Mouse (Mus musculus) MEL-GATA-1-ER (cell line): ENCODE measurements at regions not wholly inside any gene's neighbourhood (a gene's known extent, or its start where the extent isn't known, plus 50 kb on each side); places are given as distances from the start of the nearest gene placed in this dataset.

ENCODE experiments used
- DNase-seq: peaks from one replicate; pipeline ENCODE4 v3.0.0-alpha.2; 2012; ENCODE audit warnings: low read depth; ENCODE audit errors: extremely low read depth

DNA sequence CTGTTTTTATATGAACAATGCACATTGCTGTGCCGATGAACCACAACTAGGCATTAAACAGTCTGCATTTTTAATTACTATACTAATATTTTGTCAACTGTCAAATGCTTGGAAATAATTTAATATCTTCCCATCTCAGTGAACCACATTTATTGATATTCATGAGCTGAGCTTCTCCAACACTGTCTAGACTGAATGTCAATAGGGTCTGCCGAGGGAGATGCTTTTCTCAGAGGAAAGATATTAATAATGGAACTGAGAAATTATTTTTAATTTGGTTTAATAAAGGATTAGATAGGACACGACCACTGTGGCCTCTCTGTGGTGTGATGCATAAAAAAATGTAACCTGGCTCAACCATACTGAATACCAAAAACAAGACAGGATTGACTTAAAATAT, 381.7 kb upstream of the A1bg start:
- no peak for DNase-seq

DNA sequence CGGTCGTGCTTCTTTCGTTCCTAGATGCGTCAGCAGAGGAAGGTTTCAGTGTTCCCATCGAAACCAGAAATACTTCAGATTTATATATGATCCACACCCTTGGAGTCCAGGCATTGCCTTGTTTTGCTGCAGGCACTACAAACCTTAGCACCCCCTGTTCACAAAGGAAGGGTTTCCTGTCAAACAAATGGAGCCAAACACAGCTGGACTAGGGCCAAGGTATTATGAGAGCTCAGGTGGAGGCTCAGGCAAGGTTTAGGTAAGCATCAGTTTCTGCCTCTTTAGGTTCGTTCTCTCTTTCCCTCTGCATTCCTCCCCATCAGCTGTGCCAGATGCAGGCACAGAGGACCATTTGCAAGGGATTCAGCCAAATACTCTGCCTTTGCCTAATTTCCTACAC, 377.0 kb upstream of the A1bg start:
- no peak for DNase-seq

DNA sequence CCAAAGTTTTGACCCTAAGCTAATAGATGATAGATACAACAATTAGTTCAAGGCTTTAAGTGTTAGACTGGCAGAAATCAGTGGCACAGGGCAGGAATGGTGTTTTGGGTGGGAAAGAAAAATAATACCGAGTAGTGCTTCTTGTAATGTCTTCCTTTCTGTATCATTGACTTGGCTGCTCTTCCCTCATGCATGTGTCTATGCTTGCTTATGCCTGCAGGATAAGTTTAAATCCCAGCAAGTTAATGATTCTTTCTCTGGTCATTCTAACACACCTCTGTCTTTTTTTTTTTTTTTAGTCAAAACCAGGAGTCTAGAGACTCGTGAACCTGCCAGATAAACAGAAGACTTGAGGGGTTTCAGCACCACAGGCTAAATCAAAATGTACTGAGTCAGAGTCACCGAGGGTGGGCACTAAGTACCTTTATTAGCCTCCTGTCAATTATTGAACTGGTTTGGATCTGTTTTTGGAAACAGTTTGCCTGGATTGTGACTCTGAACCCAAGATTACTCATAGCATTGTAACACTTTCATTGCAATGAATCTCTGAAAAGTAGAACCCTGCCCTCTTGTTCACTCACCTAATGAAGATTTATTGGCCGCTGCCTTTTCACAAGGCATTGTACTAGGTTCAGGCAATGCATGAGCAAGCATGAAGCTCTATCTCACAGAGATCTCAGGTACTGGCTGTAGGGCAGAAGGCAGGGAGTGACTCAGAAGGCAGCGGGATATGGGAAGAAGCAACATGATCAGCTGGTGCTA, 374.8 kb upstream of the A1bg start:
- DNase-seq, result no peak

DNA sequence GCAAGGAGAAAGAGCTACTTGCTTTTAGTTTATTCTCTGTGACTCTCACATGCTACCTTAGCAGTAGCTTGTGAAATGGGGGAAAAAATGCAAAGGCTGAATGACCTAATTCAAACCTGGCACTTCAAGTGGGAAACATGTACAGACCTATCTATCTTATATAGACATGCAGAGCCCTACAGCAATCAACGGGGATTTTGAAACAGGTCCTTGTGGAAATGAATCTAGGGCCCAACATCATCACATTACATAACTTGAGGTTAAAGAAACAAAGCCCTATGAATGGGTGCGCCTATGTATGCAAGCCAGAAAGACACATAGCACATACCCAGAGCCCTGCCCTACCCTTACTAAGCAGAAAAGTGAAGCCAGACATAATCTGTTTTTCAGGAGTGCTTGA, 371.8 kb upstream of the A1bg start:
- no peak for DNase-seq

DNA sequence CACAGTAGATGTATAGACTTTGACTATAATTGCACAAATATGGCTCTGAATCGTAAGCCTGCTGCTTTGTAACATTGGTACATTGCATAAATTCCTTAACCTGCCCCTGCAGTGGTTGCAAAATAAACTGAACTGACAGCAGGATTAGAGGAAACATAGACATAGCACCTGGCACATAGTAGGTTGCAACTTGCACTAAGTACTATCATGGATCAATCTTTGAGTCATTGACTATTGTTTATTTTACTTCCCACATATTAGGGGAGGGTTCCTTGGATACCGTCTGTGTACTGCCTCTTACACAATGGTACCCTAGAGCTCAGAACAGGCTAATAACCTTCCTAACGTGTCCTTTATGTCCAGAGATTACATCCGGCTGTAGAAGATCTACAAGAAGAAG, 371.3 kb upstream of the A1bg start:
- no peak for DNase-seq

DNA sequence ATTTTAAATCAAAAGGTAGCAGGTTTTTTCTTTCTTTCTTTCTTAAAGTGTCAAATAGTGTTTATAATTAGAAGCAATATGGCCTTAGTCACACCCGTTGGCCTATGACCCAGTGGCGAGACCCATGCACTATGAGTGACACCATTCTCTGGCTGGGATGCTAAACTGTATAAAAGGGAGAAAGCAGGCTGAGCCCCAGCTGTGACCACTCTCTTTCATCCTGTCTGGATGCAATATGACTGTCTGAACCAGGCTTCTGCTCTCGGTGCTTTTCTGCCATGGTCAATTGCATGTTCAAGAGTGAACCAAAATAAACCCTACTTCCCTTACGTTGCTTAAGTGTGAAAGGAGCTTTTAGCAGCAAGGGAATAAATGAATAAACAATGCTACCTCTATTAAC, 346.0 kb upstream of the A1bg start:
- DNase-seq, result no peak

DNA sequence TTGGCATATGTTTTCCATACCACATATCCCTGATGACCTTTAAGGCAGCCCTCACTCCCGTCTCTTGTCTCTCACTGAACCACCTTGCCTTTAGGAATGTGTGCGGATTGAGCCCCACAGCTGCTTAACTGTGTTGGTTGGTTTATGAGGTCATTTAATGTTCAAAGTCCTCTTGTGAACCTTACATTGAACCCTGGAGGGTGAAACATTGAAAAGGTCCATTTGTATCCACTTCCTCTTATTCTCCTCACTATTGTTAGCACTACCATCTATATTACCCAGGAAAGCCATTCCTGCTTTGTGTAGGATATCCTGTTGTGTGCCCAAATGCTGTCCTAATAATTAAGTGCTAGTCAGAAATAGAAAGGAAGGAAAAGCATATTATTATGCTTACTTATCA, 336.2 kb upstream of the A1bg start:
- no peak for DNase-seq

DNA sequence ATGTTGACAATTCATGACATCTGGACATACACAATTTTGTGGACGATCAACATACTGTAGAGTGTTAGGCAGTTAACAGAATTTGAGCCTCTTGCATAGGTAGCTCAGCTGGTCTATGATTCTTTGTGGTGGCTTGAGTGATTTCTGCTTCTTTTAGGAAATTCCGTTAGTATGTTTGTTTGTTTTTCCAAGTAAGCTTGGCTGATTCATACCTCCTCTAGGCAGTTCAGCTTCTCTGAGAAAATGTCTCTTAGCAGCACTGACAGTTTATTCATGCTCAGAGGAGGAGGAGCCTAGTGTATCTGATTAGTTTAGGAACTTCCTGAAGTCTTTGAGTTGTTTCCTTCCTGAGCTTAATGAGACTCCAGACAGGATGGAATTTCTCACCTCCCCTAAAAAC, 321.7 kb upstream of the A1bg start:
- no peak for DNase-seq

DNA sequence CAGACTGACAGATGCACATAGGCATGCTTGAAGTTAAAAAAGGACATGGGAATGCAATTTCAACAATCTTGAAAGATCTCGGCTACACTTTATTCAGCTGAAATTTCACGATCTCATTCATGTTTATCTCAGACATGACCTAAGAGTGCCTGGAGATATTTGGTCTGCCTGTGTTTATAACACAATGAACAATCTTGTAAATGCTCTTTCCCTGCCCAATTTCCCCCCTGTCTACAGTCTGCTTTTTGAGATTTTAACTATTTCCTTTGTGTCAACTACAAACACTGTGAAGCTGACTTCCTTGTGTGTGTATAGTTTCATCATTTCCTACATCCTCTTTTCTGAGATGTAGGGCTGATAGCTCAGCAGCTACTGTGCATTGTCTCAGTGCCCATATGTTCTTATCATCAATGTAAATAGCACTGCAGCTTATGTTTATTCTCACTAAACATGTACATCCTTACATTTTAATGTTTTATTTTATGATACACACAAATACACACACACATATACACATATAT, 319.4 kb upstream of the A1bg start:
- no peak for DNase-seq

DNA sequence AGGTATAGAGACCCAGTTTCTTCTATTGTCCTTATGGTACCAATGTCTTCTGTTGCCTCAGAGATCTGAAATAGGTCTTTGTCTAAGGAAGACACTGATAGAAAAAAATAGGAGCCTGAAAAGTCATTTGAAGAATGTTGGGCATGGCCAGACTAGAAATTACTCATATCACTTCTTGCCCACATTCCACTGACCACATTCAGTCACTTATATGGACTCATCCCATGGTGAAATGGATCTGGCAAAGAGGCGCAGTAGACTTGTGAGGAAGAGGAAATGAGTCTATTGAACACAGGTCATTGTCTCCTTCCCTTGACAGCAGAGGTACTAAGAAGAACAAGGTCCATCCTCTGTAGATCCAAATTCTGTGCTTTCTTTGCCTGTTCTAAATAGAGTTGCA, 318.9 kb upstream of the A1bg start:
- no peak for DNase-seq

DNA sequence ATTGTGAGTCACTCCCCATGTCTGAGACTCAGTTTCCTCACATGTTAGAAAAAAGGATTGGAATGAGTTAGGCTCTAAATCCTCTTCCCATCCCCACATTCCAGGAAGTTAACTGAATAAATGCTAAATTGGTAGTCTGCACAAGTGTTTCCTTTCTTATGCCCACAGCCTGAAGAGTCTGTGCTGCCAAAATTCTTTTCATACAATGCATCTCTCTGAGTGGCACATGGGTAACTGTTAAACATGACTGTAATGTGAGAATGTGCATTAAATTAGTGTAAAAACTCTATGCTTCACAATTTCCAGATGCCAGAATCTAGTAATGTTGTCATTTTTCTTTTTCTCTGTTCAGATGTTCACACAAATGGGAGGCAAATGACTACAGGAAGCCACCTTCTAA, 317.5 kb upstream of the A1bg start:
- DNase-seq, result no peak

DNA sequence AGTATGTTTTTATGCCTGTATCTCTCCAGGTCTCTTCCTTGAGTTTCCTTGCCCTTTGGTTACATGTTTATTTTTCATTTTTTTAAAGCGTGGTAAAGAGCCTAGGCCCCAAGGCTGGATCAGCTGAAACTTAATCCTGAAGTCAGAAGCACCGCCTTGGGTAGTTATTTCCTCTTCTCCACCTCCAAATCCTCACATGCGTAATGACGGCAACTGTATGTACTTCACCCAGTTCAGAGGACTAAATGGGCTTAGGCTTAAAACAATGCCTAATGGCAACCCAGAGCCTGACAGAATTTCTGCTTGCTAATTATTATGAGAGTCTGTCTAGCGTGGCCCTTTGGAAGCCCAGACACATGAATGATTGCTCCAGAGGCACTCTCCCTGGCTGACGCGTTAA, 316.6 kb upstream of the A1bg start:
- no peak for DNase-seq

DNA sequence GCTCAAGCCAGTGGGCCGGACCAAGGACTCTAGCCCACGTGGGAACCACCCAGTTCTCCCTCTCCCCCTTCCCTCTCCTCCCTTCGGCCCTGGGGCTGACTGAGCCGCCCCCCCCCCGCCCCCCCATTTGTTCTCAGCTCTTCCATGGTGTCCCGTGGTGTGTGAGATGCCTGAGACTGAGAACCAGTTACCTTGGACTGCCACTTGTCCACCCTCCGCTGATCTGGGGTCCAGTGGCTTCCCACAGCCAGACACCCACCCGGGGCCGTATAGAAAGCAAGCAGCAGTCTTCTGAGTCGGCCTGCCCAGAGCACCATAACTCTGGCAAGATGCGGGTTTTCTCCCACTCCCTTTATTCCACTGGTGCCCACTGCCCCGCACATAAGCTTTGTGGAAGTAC, 316.2 kb upstream of the A1bg start:
- DNase-seq, result no peak

DNA sequence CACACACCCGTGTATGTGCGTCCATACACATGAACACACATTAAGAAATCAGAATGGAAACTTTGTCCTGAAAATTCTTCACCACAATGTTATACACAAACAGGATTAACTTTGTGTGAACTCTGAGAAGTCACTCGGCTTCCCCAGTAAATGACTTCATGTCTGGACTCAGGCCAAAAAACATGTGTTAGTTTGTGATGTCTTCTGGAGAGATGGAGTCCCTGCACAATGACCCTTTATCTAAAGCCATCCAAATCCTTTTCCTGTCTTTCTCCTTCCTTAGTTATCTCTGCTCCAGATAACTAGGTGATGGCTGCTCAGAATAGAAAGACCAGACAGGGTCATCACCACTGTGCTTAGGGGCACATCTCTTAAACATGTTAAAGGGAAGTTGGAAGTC, 306.8 kb upstream of the A1bg start:
- no peak for DNase-seq

DNA sequence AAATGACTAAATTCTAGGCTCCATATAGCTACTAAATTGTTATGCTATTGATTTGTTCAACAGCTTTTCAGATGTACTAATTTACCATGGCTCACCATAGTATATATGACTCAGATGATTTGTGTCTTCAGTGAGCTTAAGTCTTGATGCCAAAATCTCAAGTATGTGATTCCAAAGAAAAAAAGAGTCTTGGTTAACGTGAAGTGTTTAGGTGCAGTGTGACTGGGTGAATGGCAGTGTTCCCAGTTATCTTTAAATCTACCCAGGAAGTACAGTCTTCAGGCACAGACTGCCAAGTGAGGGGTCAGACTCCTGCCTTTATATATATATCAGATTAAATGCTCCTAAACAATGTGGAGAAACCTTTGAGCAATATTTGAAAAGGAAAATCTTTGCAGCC, 300.1 kb upstream of the A1bg start:
- DNase-seq, result no peak

DNA sequence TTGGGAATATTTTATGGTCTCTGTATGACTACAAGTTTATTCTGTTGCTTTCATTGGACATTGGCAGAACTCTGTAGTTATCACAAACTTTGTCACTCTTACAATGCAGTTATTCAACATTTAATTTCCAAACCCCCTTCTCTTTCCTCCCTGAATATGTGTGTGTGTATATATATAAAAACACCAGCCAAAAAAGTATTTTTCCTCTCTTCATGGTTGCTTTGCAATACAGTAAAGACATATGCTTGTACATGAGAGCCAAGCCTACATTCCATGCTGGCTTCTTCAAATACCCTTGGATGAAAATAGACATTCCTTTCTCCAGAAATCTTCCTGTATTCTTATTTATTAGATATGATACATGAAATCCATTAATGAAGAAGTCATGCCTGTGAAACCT, 287.3 kb upstream of the A1bg start:
- no peak for DNase-seq

DNA sequence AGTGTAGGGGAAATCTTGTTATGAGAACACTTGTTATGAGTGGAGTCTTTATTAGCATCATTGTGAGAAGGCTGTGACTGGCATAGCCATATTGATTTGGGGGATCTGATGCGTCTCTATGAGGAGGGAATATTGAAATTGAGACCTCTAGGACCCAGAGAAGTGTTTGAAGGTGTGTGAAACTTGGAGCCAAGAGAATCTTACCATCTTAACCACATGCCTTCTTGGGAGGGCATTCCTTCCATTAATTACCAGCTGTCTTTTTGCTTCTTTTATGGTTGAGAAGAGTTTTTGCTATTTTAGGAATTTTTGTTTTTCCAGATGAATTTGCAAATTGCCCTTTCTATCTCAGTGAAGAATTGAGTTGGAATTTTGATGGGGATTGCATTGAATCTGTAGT, 267.2 kb upstream of the A1bg start:
- no peak for DNase-seq

DNA sequence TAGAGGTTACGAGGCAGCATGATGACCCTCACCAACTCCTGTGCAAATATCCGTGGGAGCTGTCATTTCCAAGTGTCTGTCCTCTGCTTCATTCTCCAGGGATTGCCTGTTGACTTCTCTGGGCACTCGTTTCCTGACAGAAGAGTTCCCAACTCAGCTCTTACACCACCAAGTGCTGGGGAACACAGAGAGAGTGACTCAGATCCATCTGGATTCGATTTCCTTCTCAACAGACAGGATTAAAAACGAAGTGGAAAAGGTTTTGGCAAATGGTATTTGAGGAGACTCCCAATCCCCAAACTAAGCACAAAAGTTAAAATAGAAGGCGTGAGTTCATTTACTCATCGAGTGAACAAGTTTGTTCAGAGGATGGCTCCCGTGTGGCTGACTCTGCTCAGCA, 266.7 kb upstream of the A1bg start:
- DNase-seq, result no peak

DNA sequence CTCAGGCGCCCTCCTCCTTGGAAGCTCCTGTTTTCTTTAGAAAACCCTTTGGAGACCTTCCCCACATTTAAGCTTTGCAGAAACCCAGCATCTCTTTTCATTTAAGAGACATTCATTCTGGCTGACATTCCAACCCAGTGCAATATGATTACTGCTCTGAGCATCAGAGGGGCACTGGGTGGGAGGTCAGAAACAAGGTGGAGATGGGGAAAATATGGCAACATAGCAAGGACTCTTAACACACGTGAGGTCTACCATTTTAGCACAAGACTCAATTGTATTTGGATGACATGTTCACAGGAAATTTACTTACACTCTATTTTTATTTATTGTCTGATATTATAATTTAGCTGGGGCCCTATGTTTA, 261.8 kb upstream of the A1bg start:
- DNase-seq, result no peak

DNA sequence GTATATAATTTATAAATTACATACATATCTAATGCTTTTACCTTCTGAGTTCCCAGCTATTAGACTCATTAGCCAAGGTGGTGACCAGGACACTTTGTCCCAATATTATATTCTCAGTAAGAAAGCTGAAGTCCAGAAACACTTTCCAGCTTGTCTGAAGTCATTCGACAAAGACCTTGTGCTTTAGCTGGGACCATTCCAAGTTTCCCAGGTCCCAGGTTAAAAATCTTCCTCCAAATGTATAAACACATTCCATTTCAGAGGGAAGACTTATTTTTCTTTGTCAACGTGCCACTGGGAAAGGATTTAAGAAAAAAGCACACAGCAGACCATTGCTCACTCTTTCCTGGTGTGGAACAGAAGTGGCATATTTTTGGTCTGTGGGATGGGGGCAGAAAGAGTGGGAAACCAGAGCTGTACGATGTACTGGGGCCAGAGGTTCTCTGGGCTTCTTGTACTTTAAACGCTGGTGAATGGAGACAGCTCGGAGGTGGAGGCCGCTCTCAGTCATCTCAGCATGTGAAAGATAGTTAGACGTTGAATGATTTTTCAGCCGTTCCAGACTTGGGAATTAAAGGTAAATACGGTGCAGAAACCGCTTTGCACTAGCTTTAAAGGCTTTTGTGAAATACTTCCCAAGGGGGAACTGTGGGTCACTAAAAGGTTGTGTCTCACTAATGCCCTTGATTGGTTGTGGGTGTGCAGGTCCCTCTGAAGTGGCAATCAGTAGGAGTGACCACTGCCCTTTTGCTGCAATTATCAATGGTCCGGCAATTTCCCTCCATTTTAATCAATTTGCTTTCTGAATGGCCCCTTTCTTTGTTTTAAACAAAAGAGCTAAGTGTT, 261.2 kb upstream of the A1bg start:
- DNase-seq, result no peak

DNA sequence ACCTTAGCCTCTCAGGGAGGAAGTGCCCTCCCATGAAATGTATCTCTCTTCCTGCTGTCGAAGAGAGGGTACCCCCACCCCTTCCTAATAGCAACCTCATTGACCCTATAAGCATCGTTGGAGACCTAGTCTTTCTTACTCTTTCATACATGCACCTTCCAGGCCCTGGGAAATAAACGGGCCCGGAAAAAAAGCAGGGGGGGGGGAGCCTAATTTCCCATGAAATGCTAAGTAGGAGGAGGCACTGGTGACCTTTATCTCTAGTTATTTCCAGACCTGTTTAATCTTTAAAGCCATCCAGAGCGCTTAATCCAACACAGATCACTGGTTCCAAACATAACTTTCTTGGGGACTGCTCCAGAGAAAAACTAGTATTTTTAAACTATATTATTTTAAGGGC, 260.5 kb upstream of the A1bg start:
- DNase-seq, result no peak

DNA sequence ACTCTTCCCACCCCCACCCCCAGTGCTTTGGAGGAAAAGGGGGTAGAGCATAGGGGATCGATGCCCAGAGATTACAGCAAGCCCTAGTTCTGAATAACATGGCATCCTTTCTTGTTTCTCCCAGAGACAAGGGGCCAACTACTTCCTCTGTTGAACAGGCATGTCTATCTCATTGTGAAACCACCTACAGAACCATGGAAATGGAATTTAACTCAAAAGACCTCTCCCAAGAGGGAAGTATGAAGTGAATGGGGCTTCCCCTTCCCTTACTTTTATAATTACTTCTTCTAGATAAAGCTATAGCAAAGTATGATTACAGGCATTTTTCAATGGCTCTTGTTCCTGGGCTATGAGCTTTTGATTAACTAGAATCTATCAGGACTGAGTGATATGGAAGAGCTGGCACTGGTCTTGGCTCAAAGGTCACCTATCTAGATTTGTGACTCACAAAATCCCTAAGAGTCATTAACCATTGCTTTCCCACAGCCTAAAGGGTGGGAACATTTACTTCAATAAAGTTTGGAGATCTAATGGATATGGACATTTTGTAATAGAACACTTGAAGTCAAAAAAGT, 246.1 kb upstream of the A1bg start:
- DNase-seq, result no peak

DNA sequence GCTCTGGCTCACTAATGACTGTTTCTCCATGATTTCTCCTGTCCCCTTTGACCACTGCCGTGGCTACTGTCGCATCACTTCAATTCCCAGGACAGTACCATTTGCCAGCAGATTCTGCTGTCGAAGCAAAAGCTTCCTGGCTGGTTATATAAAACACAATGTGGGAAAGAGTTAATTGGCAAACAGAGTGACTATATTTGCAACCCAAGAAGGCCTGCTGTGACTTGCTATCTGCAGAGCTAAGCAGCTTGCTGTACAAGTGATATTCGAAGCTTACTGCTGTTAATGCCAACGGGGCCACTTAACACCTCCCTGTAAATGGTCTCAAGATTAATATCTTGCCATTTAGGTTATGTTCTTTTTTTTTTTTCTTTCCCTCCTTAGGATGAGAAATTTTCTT, 242.2 kb upstream of the A1bg start:
- no peak for DNase-seq
